Mouse (Mus musculus) limb, embryonic 14.5 days (tissue): ENCODE data around the gene Elmod1. TPM values are rescaled to one million over a fixed set of nuclear protein-coding genes. Genes with fewer than 3 reads are reported as not detected.

Experiments used
- ATAC-seq: fragments of 200-750 bp; cut with Nextera tagmentation; 2 replicates; pipeline ENCODE4 v1.8.0; 2017; ENCODE audit warnings: low read depth, moderate number of reproducible peaks, moderate TSS enrichment; ENCODE audit not compliant: low FRiP score
- DNase-seq: peaks from one replicate; pipeline ENCODE4 v3.0.0-alpha.2; 2015; ENCODE audit warnings: low spot score
- H3K27ac ChIP-seq: fragments of 300-500 bp; sonication (generic); replicated peaks from 2 replicates; pipeline ENCODE4 v1.5.1; 2014; ENCODE audit warnings: low read depth, mild to moderate bottlenecking, low read length, moderate library complexity, mixed read lengths
- H3K27me3 ChIP-seq: fragments of 300-500 bp; sonication (generic); 2 replicates; pipeline ENCODE4 v1.6.1; 2014; ENCODE audit warnings: low read length, mixed read lengths; ENCODE audit not compliant: control insufficient read depth, insufficient read depth
- H3K36me3 ChIP-seq: fragments of 300-500 bp; sonication (generic); 2 replicates; pipeline ENCODE4 v1.6.1; 2014; ENCODE audit warnings: mild to moderate bottlenecking, low read length, moderate library complexity, mixed read lengths; ENCODE audit not compliant: control insufficient read depth, insufficient read depth
- H3K4me1 ChIP-seq: fragments of 300-500 bp; sonication (generic); 2 replicates; pipeline ENCODE4 v1.6.1; 2014; ENCODE audit warnings: antibody characterized with exemption, low read length, mixed read lengths; ENCODE audit not compliant: control insufficient read depth, insufficient read depth
- H3K4me2 ChIP-seq: fragments of 300-500 bp; sonication (generic); replicated peaks from 2 replicates; pipeline ENCODE4 v1.6.1; 2014; ENCODE audit warnings: low read depth, mild to moderate bottlenecking, low read length, moderate library complexity; ENCODE audit not compliant: severe bottlenecking
- H3K4me3 ChIP-seq: fragments of 300-500 bp; sonication (generic); replicated peaks from 2 replicates; pipeline ENCODE4 v1.5.1; 2014; ENCODE audit warnings: low read length
- H3K9ac ChIP-seq: fragments of 300-500 bp; sonication (generic); 2 replicates; pipeline ENCODE4 v1.6.1; 2014; ENCODE audit warnings: mild to moderate bottlenecking, low read depth, low read length, moderate library complexity; ENCODE audit not compliant: severe bottlenecking
- H3K9me3 ChIP-seq: fragments of 300-500 bp; sonication (generic); 2 replicates; pipeline ENCODE4 v1.6.1; 2016; ENCODE audit warnings: low read length; ENCODE audit not compliant: control insufficient read depth
- POLR2A ChIP-seq: fragments of 200-500 bp; IDR thresholded peaks from 2 replicates; pipeline ENCODE4 v1.8.0; 2012; ENCODE audit warnings: inconsistent platforms, mild to moderate bottlenecking, moderate library complexity, borderline replicate concordance; ENCODE audit not compliant: insufficient read depth, insufficient read length; ENCODE audit errors: extremely low read depth
- WGBS: fragments of 180-500 bp; shearing (Covaris S2); extraction: QIAGEN DNeasy Blood & Tissue Kit; methylation state at CpG from one replicate; pipeline ENCODE4 v1.1.7; 2014; 5-methylcytosine and 5-hydroxymethylcytosine counted together
- polyA plus RNA-seq, 2 experiments: library from polyadenylated mRNA; depleted of rRNA in 1 of 2; stranded (reverse) in 1 of 2; unstranded in 1 of 2; fragments of >200 nt; fragmentation: Nextera tagmentation in 1 of 2; extraction: Ambion mirVana in 1 of 2; gene quantifications; 2 replicates each; pipeline versions ENCODE4 v1.2.1 to v1.2.3; 2012 to 2014

Elmod1 gene
- polyA plus RNA-seq, 2 experiments, result 0.77 to 1.4 TPM

DNA sequence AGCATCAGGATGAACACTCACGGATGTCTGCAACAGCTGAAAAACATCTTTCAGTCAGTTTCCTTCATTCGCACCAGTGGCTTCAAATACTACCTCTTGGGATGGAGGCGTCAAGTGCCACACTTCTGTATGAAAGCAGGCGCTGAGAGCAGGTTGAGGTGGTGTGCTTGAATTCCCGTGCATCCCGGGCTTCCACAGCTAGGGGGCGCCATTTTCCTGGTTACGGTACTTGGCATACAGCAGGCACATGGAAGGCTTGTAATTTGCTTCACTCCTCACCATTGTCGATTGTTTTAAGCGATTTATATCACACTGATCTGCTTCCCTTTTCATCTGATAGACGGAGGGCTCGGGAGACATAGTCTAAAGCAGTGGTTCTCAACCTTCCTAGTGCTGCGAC, 40.9 kb downstream of the Elmod1 start:
- Histone ChIP-seq H3K4me1 (peaks cover 6% of the 10 kb centered on the region; the same call in 1 of the 2 replicates), H3K4me3 (no peak overlapping the region), H3K9ac (no peak overlapping the region), H3K27me3 (no peaks in the 10 kb centered on the region), H3K27ac (no peak overlapping the region), H3K36me3 (no peaks in the 10 kb centered on the region), H3K9me3 (no peaks in the 10 kb centered on the region), H3K4me2 (no peak overlapping the region)
- 65% methylated on average over 13 of the region's 13 CpGs for whole genome bisulfite sequencing
- DNase-seq, result no peak
- no peak for TF ChIP-seq POLR2A
- no peak for ATAC-seq

DNA sequence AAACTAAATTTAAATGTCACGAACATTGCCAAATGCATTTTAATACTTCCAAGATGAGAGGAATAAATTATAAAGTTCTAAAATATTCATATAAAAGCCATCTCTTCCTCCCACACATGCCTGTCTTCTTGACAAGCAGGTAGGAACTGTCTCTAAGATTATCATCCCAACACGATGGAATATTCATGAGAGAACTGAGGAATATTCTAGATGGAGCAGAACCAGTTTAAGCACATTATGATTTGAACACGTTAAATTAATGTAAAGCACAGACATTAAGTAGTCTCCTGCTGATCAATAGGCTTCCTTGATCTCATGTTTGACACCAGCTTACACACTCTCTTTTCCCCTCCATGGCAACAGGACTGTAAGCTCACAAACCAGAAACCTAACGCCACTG, 41.7 kb downstream of the Elmod1 start:
- DNase-seq, result no peak
- Histone ChIP-seq H3K36me3 (no peaks in the 10 kb centered on the region), H3K9me3 (no peaks in the 10 kb centered on the region), H3K4me3 (no peak overlapping the region), H3K4me1 (peaks cover 6% of the 10 kb centered on the region; the same call in 1 of the 2 replicates), H3K9ac (no peak overlapping the region), H3K27ac (no peak overlapping the region), H3K27me3 (no peaks in the 10 kb centered on the region), H3K4me2 (no peak overlapping the region)
- ATAC-seq, result no peak
- no peak for TF ChIP-seq POLR2A
- 72% methylated on average over 4 of the region's 4 CpGs for WGBS

DNA sequence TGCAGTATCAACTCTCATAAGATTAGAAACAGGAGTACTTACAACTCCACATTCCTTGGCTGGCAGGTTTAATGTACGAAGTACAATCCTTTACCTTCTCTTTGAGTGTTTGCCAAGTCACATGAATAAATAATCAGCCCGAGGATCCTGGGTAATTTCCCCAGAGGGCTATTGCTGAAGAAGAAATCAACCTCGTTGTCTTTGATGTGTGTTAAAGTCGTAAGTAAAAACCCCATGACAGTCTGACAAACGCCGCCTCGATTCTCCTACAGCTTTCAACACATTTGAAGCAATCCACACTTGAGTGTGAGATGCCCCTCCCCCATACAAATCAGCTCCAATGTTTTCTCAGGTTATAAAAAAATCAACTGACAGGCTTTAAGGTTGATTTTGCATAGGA, 44.2 kb downstream of the Elmod1 start:
- ATAC-seq (no peak), DNase-seq (peak; percentile 61)
- peaks cover 6% of the 10 kb centered on the region; the same call in 1 of the 2 replicates for H3K4me1 ChIP-seq
- no peaks in the 10 kb centered on the region for H3K9me3 ChIP-seq
- H3K36me3 ChIP-seq, result no peaks in the 10 kb centered on the region
- no peak overlapping the region for H3K4me3 ChIP-seq
- H3K27me3 ChIP-seq, result no peaks in the 10 kb centered on the region
- WGBS, result 4% methylated on average over 7 of the region's 7 CpGs
- no peak overlapping the region for H3K9ac ChIP-seq
- no peak overlapping the region for H3K27ac ChIP-seq
- H3K4me2 ChIP-seq, result no peak overlapping the region
- no peak for TF ChIP-seq POLR2A

DNA sequence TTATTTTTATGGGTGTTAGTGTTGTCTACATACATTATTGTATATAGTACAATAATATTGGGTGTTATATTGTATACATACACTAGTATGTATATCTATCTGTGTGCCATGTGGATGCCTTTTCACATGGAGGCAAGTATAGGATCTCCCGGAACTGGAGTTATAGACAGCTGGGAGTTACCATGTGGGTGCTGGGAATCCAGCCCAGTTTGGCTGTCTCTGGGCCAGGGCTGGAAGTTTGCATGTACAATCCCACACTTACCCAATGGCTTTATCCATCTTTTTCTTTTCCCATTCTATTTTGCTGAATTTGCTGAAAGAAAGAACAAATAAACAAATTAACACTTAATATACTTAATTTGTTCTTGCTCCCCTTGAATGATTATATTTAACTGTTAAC, 54.0 kb downstream of the Elmod1 start:
- H3K4me2 ChIP-seq, result no peak overlapping the region
- 93% methylated on average over 1 of the region's 1 CpGs for WGBS
- no peak for TF ChIP-seq POLR2A
- no peak overlapping the region for H3K4me3 ChIP-seq
- no peak overlapping the region for H3K27ac ChIP-seq
- no peak overlapping the region for H3K9ac ChIP-seq
- peaks cover 4% of the 10 kb centered on the region; the same call in 1 of the 2 replicates for H3K9me3 ChIP-seq
- H3K36me3 ChIP-seq, result no peaks in the 10 kb centered on the region
- H3K4me1 ChIP-seq, result no peaks in the 10 kb centered on the region
- ATAC-seq (no peak), DNase-seq (no peak)
- H3K27me3 ChIP-seq, result no peaks in the 10 kb centered on the region

DNA sequence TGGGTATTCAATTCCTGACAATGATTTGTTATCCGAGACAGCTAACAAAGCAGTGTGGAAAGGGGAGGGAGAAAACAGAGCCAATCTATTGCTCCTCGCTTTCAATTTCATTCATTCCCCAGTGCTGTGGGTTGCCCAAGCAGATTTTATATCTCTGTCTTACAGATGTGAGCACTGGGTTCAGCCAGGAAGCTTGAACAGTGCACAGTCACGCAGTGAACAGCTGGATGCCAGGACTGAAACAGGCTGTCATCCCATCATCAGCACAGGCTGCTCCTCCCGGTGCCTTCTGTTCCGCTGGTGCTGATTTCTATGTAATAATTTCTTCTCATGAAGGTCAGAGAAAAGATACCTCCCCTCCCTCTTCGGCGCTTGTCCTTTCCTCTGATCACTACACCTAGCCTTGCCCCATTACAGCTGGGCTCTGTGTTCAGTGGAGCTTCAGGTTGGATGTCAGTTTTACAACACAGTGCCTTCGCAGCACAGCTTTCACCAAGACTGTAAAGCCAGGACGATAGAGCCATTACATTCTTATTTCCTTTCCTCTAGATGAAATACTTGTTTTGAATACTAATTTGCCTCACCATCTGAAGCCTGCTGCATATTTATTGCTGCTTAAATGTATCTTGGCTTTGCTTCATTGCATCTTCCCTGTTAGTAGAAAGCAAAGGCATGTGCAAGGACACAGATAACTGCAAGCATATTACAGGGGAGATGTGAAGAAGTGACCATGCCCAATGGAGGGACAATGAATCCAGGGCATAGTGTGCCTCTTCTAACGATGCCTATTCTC, 59.0 kb downstream of the Elmod1 start:
- DNase-seq (no peak), ATAC-seq (no peak)
- Histone ChIP-seq H3K4me3 (no peak overlapping the region), H3K27me3 (no peaks in the 10 kb centered on the region), H3K27ac (no peak overlapping the region), H3K9me3 (peaks cover 4% of the 10 kb centered on the region; the same call in 1 of the 2 replicates), H3K36me3 (no peaks in the 10 kb centered on the region), H3K4me1 (no peaks in the 10 kb centered on the region), H3K9ac (no peak overlapping the region), H3K4me2 (no peak overlapping the region)
- WGBS, result 64% methylated on average over 10 of the region's 10 CpGs
- no peak for TF ChIP-seq POLR2A
